Mouse (Mus musculus) kidney, adult 8-10 months (tissue): ENCODE data around the gene Sox12.

ENCODE experiments used
- DNase-seq, 2 experiments: peaks; one replicate each; pipeline ENCODE4 v3.0.0; 2022

The Sox12 gene

GRCm38 (mm10) chr2:152357254-152357653, 40.6 kb downstream of the Sox12 start:
- no peak for DNase-seq

GRCm38 (mm10) chr2:152349842-152350540, 47.9 kb downstream of the Sox12 start:
- DNase-seq: peak; percentile 39 to 66

GRCm38 (mm10) chr2:152349205-152349604, 48.7 kb downstream of the Sox12 start:
- no peak for DNase-seq

- no peak for DNase-seq
Measured at GRCm38 (mm10) chr2:152347722-152348121, 50.1 kb downstream of the Sox12 start.

- DNase-seq: no peak
Measured at GRCm38 (mm10) chr2:152346776-152347465, 50.9 kb downstream of the Sox12 start.

GRCm38 (mm10) chr2:152345393-152345792, 52.5 kb downstream of the Sox12 start:
- DNase-seq: no peak

GRCm38 (mm10) chr2:152344909-152345308, 53.0 kb downstream of the Sox12 start:
- no peak for DNase-seq

GRCm38 (mm10) chr2:152344361-152344760, 53.5 kb downstream of the Sox12 start:
- DNase-seq: no peak
